In the genomic region with DNA sequence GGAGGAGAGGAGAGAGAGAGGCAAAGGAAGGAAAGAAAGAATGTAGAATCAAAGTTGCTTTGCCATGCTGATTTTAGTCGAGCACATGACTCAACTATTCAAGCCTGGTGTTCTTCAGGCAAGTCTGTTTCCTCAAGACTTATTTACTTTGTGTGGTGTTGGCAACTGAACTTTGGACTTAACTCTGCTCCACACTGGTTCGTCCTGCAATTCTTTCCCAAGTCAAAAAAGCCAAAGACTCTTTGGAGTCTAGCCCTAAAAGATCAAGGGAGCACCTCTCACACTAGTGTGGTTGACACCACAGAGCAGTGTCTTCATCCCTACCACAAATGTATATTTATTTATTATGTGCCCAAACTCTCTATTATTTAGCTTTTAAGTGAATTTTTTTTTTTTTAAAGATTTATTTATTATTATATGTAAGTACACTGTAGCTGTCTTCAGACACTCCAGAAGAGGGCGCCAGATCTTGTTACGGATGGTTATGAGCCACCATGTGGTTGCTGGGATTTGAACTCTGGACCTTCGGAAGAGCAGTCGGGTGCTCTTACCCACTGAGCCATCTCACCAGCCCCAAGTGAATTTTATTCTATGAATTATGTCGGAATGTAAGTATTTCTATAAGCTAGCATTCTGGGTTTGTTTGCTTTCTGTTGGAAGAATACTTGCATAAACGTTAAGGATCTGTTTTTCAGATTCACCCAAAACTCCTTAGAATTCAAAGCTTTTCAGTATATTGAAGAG, we compare ENCODE assay signal across 8 mouse cellular contexts. TPM values are rescaled to one million over a fixed set of nuclear protein-coding genes. Genes with fewer than 3 reads are reported as not detected.
DNase-seq lines count a peak whose midpoint lies in the region; ATAC-seq and TF ChIP-seq lines count a peak whose summit lies in the region.

No protein-coding gene starts in this region.

- H3K36me3 ChIP-seq in embryonic facial prominence, embryonic 14.5 days (ENCODE audit: control insufficient read depth, insufficient read depth, low read length), result peaks cover 21% of the 10 kb centered on the region
- H3K36me3 ChIP-seq in kidney, embryonic 15.5 days, result peaks cover 22% of the 10 kb centered on the region

- H3K4me3 ChIP-seq in layer of hippocampus, adult 2 months, result peak overlapping the region; percentile 70
- H3K4me3 ChIP-seq in embryonic facial prominence, embryonic 14.5 days (ENCODE audit: low read depth, low read length), result peak overlapping the region; percentile 89
- H3K4me3 ChIP-seq in kidney, embryonic 15.5 days (replicated peaks), result peak overlapping the region; percentile 87

- DNase-seq in layer of hippocampus, adult 2 months (ENCODE audit: low spot score in 2 of 2), result no peak
- no peak for DNase-seq in layer of hippocampus, adult 9-10 months (ENCODE audit: low spot score)
- no peak for DNase-seq in embryonic facial prominence, embryonic 14.5 days (ENCODE audit: low spot score)
- peak; percentile 29 for DNase-seq in naive thymus-derived CD4-positive, alpha-beta T cell, adult 2 months (ENCODE audit: low read depth)
- no peak for DNase-seq in ovary, postnatal 10 days (ENCODE audit: low spot score)
- DNase-seq in gastrocnemius, postnatal 10 days, result no peak
- no peak for DNase-seq in adrenal gland, postnatal 14 days

- H3K9me3 ChIP-seq in embryonic facial prominence, embryonic 14.5 days (ENCODE audit: control insufficient read depth, low read length), result no peaks in the 10 kb centered on the region
- no peaks in the 10 kb centered on the region for H3K9me3 ChIP-seq in kidney, embryonic 15.5 days (replicated peaks)

- H3K4me1 ChIP-seq in embryonic facial prominence, embryonic 14.5 days (ENCODE audit: control insufficient read depth, insufficient read depth, low read length), result peaks cover 8% of the 10 kb centered on the region; the same call in 1 of the 2 replicates
- H3K4me1 ChIP-seq in kidney, embryonic 15.5 days, result peaks cover 21% of the 10 kb centered on the region

- peak; percentile 56 for TF ChIP-seq CTCF in layer of hippocampus, adult 2 months (conservative IDR thresholded peaks at IDR 0.05)

- 61% methylated on average over 8 of the region's 8 CpGs for WGBS in embryonic facial prominence, embryonic 14.5 days
- WGBS in kidney, embryonic 15.5 days, result 64% methylated on average over 8 of the region's 8 CpGs

- peak overlapping the region; percentile 67 for H3K4me2 ChIP-seq in embryonic facial prominence, embryonic 14.5 days (ENCODE audit: low read depth, low read length)
- peak overlapping the region; percentile 62 for H3K4me2 ChIP-seq in kidney, embryonic 15.5 days

- no peak for ATAC-seq in embryonic facial prominence, embryonic 14.5 days (ENCODE audit: low read depth)
- ATAC-seq in kidney, embryonic 15.5 days (replicated peaks; ENCODE audit: low FRiP score), result no peak

- H3K27me3 ChIP-seq in embryonic facial prominence, embryonic 14.5 days (replicated peaks; ENCODE audit: control insufficient read depth, insufficient read depth, low read length), result no peaks in the 10 kb centered on the region
- H3K27me3 ChIP-seq in kidney, embryonic 15.5 days, result no peaks in the 10 kb centered on the region

- H3K27ac ChIP-seq in layer of hippocampus, adult 2 months, result peak overlapping the region; percentile 91
- H3K27ac ChIP-seq in embryonic facial prominence, embryonic 14.5 days (replicated peaks; ENCODE audit: low read depth, low read length), result peak overlapping the region; percentile 98
- H3K27ac ChIP-seq in kidney, embryonic 15.5 days, result peak overlapping the region; percentile 97

- peak overlapping the region; percentile 60 for H3K9ac ChIP-seq in embryonic facial prominence, embryonic 14.5 days (ENCODE audit: low read depth, low read length)
- peak overlapping the region; percentile 57; the same call in 1 of the 2 replicates for H3K9ac ChIP-seq in kidney, embryonic 15.5 days

RNA-seq across cellular contexts. Expression of a gene that starts 1.2 kb away (rescaled TPM):
- total RNA-seq in layer of hippocampus, adult 2 months (2021), result 10 to 100 TPM; 55.1 to 55.5 TPM
- 66.4 and 70.3 TPM in 2 replicates for polyA plus RNA-seq in embryonic facial prominence, embryonic 14.5 days (2014; fragmentation: Nextera tagmentation; extraction: Ambion mirVana)
- polyA plus RNA-seq in kidney, embryonic 15.5 days (2015; fragmentation: Nextera tagmentation; extraction: Ambion mirVana), result 95.1 and 102 TPM in 2 replicates
- 10 to 100 TPM; 20.5 to 35.5 TPM for total RNA-seq in gastrocnemius, postnatal 10 days (2021)
- 56.1 and 62.8 TPM in 2 replicates for total RNA-seq in adrenal gland, postnatal 14 days (2021)

RNA-seq across cellular contexts. Expression of a gene that starts 31.5 kb away (rescaled TPM):
- total RNA-seq in layer of hippocampus, adult 2 months (2021), result not detected
- polyA plus RNA-seq in embryonic facial prominence, embryonic 14.5 days (2014; fragmentation: Nextera tagmentation; extraction: Ambion mirVana), result 0.18 TPM in 1 of 2 replicates, not detected in the other
- polyA plus RNA-seq in kidney, embryonic 15.5 days (2015; fragmentation: Nextera tagmentation; extraction: Ambion mirVana), result not detected in 2 replicates
- total RNA-seq in gastrocnemius, postnatal 10 days (2021), result not detected
- not detected in 2 replicates for total RNA-seq in adrenal gland, postnatal 14 days (2021)

RNA-seq across cellular contexts. Expression of a gene that starts 32.2 kb away (rescaled TPM):
- 10 to 100 TPM; 40.8 to 44.2 TPM for total RNA-seq in layer of hippocampus, adult 2 months (2021)
- 60.9 and 62.9 TPM in 2 replicates for polyA plus RNA-seq in embryonic facial prominence, embryonic 14.5 days (2014; fragmentation: Nextera tagmentation; extraction: Ambion mirVana)
- polyA plus RNA-seq in kidney, embryonic 15.5 days (2015; fragmentation: Nextera tagmentation; extraction: Ambion mirVana), result 46.7 and 50.4 TPM in 2 replicates
- total RNA-seq in gastrocnemius, postnatal 10 days (2021), result 10 to 100 TPM; 21.9 to 23.6 TPM
- total RNA-seq in adrenal gland, postnatal 14 days (2021), result 39.1 and 48.1 TPM in 2 replicates
